24 mouse cellular contexts compared by ENCODE assay signal in genomic region chr15:95243876-95244275, GRCm38 (mm10).
"Had no signal": no experiment of that assay in that cellular context is flagged by ENCODE, and none has a peak within 500 bp of the region (broad histone marks: within the 10 kb centered on the region; RNA-seq: fewer than 3 reads in every experiment).

No protein-coding gene starts in this region.

- H3K27me3 ChIP-seq: heart, embryonic 13.5 days; heart, embryonic 15.5 days; hindbrain, embryonic 13.5 days; kidney, embryonic 15.5 days; limb, embryonic 13.5 days; limb, embryonic 15.5 days; liver, embryonic 12.5 days had no signal

- H3K4me1 ChIP-seq: heart, embryonic 13.5 days; heart, embryonic 15.5 days; kidney, embryonic 15.5 days; limb, embryonic 13.5 days; limb, embryonic 15.5 days; liver, embryonic 12.5 days had no signal

- H3K27ac ChIP-seq: heart, embryonic 13.5 days; heart, embryonic 15.5 days; hindbrain, embryonic 13.5 days; hindbrain, postnatal 0 days; kidney, embryonic 15.5 days; kidney, postnatal 0 days; limb, embryonic 13.5 days; limb, embryonic 15.5 days; liver, embryonic 12.5 days; liver, embryonic 14.5 days had no signal

- H3K9ac ChIP-seq: heart, embryonic 13.5 days; heart, embryonic 15.5 days; hindbrain, embryonic 13.5 days; kidney, embryonic 15.5 days; limb, embryonic 13.5 days; limb, embryonic 15.5 days; liver, embryonic 12.5 days; liver, embryonic 14.5 days had no signal

- DNase-seq: gastrocnemius, postnatal 14 days; gastrocnemius, postnatal 36 days; heart, adult 18-20 months; heart, postnatal 14 days; kidney, adult 11 months; kidney, adult 2 months; kidney, adult 9 months; kidney, postnatal 14 days; kidney, postnatal 36 days; layer of hippocampus, adult 9-11 months; layer of hippocampus, postnatal 36 days; left cerebral cortex, postnatal 4 days had no signal

- H3K36me3 ChIP-seq: heart, embryonic 13.5 days; heart, embryonic 15.5 days; kidney, embryonic 15.5 days; limb, embryonic 13.5 days; limb, embryonic 15.5 days; liver, embryonic 12.5 days had no signal

- H3K4me2 ChIP-seq: heart, embryonic 11.5 days; heart, embryonic 13.5 days; heart, embryonic 15.5 days; hindbrain, embryonic 13.5 days; kidney, embryonic 15.5 days; limb, embryonic 13.5 days; limb, embryonic 15.5 days; liver, embryonic 12.5 days had no signal

- ATAC-seq: hindbrain, postnatal 0 days; intestine, embryonic 16.5 days; liver, embryonic 12.5 days had no signal

- H3K4me3 ChIP-seq: heart, embryonic 13.5 days; heart, embryonic 15.5 days; hindbrain, embryonic 13.5 days; kidney, embryonic 15.5 days; limb, embryonic 13.5 days; limb, embryonic 15.5 days; liver, embryonic 12.5 days had no signal

- H3K9me3 ChIP-seq: heart, embryonic 13.5 days; heart, embryonic 15.5 days; hindbrain, embryonic 13.5 days; kidney, embryonic 15.5 days; limb, embryonic 13.5 days; limb, embryonic 15.5 days had no signal
